Mouse (Mus musculus): ENCODE measurements around the gene Rsad2. TPM values are rescaled to one million over a fixed set of nuclear protein-coding genes. Genes with fewer than 3 reads are reported as not detected.
A peak's percentile ranks its signal among the peaks of the same experiment; 100 is the strongest.
"Not testable (repeated sequence)": the region's sequence is repeated elsewhere in the genome, so short reads cannot be mapped to it uniquely, and the experiment has no call there.

The Rsad2 gene
- polyA plus RNA-seq (2012), result 1.2 and 1.7 TPM in 2 replicates

- Histone ChIP-seq H3K9me3 (ENCODE audit: control insufficient read depth, low read length) (no peaks in the 10 kb centered on the region), H3K4me3 (replicated peaks) (peak within 1 kb of the TSS; percentile 61), H3K36me3 (ENCODE audit: control insufficient read depth) (no peaks in the 10 kb centered on the region), H3K27me3 (ENCODE audit: control insufficient read depth) (peaks cover 2% of the 10 kb centered on the region), H3K4me1 (ENCODE audit: control insufficient read depth) (peaks cover 41% of the 10 kb centered on the region)
- TF ChIP-seq TAL1 (IDR thresholded peaks at IDR 0.05; ENCODE audit: low read length), result no peak
- no peak for TF ChIP-seq GATA1 (IDR thresholded peaks at IDR 0.05; ENCODE audit: low read length)
Measured at GRCm38 (mm10) chr12:26456028-26456698, at the start of gene Rsad2. Rsad2 (minus strand) TSS chr12:26456452.

- no peaks in the 10 kb centered on the region for H3K9me3 ChIP-seq (ENCODE audit: control insufficient read depth, low read length)
- H3K27me3 ChIP-seq (ENCODE audit: control insufficient read depth), result peaks cover 2% of the 10 kb centered on the region; the same call in 1 of the 2 replicates
- H3K4me3 ChIP-seq (replicated peaks), result no peak overlapping the region
- no peaks in the 10 kb centered on the region for H3K36me3 ChIP-seq (ENCODE audit: control insufficient read depth)
- 0 out of 2 replicates have a peak, but pooled peaks cover 1% of the 10 kb centered on the region for H3K4me1 ChIP-seq (ENCODE audit: control insufficient read depth)
- no peak for TF ChIP-seq TAL1 (IDR thresholded peaks at IDR 0.05; ENCODE audit: low read length)
- TF ChIP-seq GATA1 (IDR thresholded peaks at IDR 0.05; ENCODE audit: low read length), result no peak
Measured at GRCm38 (mm10) chr12:26501042-26501441, 44.8 kb upstream of the Rsad2 start.

GRCm38 (mm10) chr12:26489942-26490341, 33.7 kb upstream of the Rsad2 start:
- Histone ChIP-seq H3K4me3 (replicated peaks) (no peak overlapping the region), H3K36me3 (ENCODE audit: control insufficient read depth) (no peaks in the 10 kb centered on the region), H3K4me1 (ENCODE audit: control insufficient read depth) (peaks cover 17% of the 10 kb centered on the region), H3K9me3 (ENCODE audit: control insufficient read depth, low read length) (no peaks in the 10 kb centered on the region), H3K27me3 (ENCODE audit: control insufficient read depth) (peaks cover 8% of the 10 kb centered on the region)
- TF ChIP-seq TAL1 (IDR thresholded peaks at IDR 0.05; ENCODE audit: low read length), result no peak
- no peak for TF ChIP-seq GATA1 (IDR thresholded peaks at IDR 0.05; ENCODE audit: low read length)

- no peaks in the 10 kb centered on the region for H3K36me3 ChIP-seq (ENCODE audit: control insufficient read depth)
- peaks cover 17% of the 10 kb centered on the region for H3K4me1 ChIP-seq (ENCODE audit: control insufficient read depth)
- no peaks in the 10 kb centered on the region for H3K9me3 ChIP-seq (ENCODE audit: control insufficient read depth, low read length)
- TF ChIP-seq GATA1 (IDR thresholded peaks at IDR 0.05; ENCODE audit: low read length), result no peak
- TF ChIP-seq TAL1 (IDR thresholded peaks at IDR 0.05; ENCODE audit: low read length), result no peak
- H3K27me3 ChIP-seq (ENCODE audit: control insufficient read depth), result peaks cover 4% of the 10 kb centered on the region
- no peak overlapping the region for H3K4me3 ChIP-seq (replicated peaks)
Measured at GRCm38 (mm10) chr12:26488617-26489274, 32.5 kb upstream of the Rsad2 start.

GRCm38 (mm10) chr12:26487874-26488616, 31.8 kb upstream of the Rsad2 start:
- Histone ChIP-seq H3K4me3 (replicated peaks) (no peak overlapping the region), H3K36me3 (ENCODE audit: control insufficient read depth) (no peaks in the 10 kb centered on the region), H3K27me3 (ENCODE audit: control insufficient read depth) (peaks cover 4% of the 10 kb centered on the region), H3K4me1 (ENCODE audit: control insufficient read depth) (peaks cover 17% of the 10 kb centered on the region), H3K9me3 (ENCODE audit: control insufficient read depth, low read length) (no peaks in the 10 kb centered on the region)
- no peak for TF ChIP-seq GATA1 (IDR thresholded peaks at IDR 0.05; ENCODE audit: low read length)
- no peak for TF ChIP-seq TAL1 (IDR thresholded peaks at IDR 0.05; ENCODE audit: low read length)

- peaks cover 17% of the 10 kb centered on the region for H3K4me1 ChIP-seq (ENCODE audit: control insufficient read depth)
- TF ChIP-seq TAL1 (IDR thresholded peaks at IDR 0.05; ENCODE audit: low read length), result peak; percentile 23; the same call in 1 of the 3 replicates
- H3K27me3 ChIP-seq (ENCODE audit: control insufficient read depth); H3K36me3 ChIP-seq (ENCODE audit: control insufficient read depth); H3K9me3 ChIP-seq (ENCODE audit: control insufficient read depth, low read length); H3K4me3 ChIP-seq (replicated peaks): not testable (repeated sequence)
Measured at GRCm38 (mm10) chr12:26485738-26486580, 29.7 kb upstream of the Rsad2 start.

GRCm38 (mm10) chr12:26478196-26479004, 22.1 kb upstream of the Rsad2 start:
- no peak for TF ChIP-seq GATA1 (IDR thresholded peaks at IDR 0.05; ENCODE audit: low read length)
- no peak for TF ChIP-seq TAL1 (IDR thresholded peaks at IDR 0.05; ENCODE audit: low read length)
- Histone ChIP-seq H3K36me3 (ENCODE audit: control insufficient read depth) (peaks cover 34% of the 10 kb centered on the region), H3K27me3 (ENCODE audit: control insufficient read depth) (no peaks in the 10 kb centered on the region), H3K4me1 (ENCODE audit: control insufficient read depth) (peaks cover 29% of the 10 kb centered on the region), H3K4me3 (replicated peaks) (no peak overlapping the region), H3K9me3 (ENCODE audit: control insufficient read depth, low read length) (no peaks in the 10 kb centered on the region)

- Histone ChIP-seq H3K4me1 (ENCODE audit: control insufficient read depth) (peaks cover 41% of the 10 kb centered on the region), H3K27me3 (ENCODE audit: control insufficient read depth) (no peaks in the 10 kb centered on the region), H3K9me3 (ENCODE audit: control insufficient read depth, low read length) (no peaks in the 10 kb centered on the region), H3K4me3 (replicated peaks) (no peak overlapping the region), H3K36me3 (ENCODE audit: control insufficient read depth) (peaks cover 37% of the 10 kb centered on the region)
- TF ChIP-seq GATA1 (IDR thresholded peaks at IDR 0.05; ENCODE audit: low read length), result no peak
- no peak for TF ChIP-seq TAL1 (IDR thresholded peaks at IDR 0.05; ENCODE audit: low read length)
Measured at GRCm38 (mm10) chr12:26477198-26477597, 20.9 kb upstream of the Rsad2 start.
